Mouse (Mus musculus): ENCODE measurements around the gene Zfp61. TPM values are rescaled to one million over a fixed set of nuclear protein-coding genes. Genes with fewer than 3 reads are reported as not detected.

Gene Zfp61
- 12.2 and 18.2 TPM in 2 replicates for polyA plus RNA-seq (2015; fragmentation: Nextera tagmentation; extraction: Ambion mirVana)

GRCm38 (mm10) chr7:24300771-24301282, at the start of gene Zfp61:
Zfp61 (minus strand) TSS chr7:24301232.

GRCm38 (mm10) chr7:24348896-24349295, 47.9 kb upstream of the Zfp61 start, which contains the start of gene Lypd5:
Lypd5 (plus strand) TSS chr7:24349196.

GRCm38 (mm10) chr7:24333304-24333986, 32.4 kb upstream of the Zfp61 start, which contains the start of gene Tescl:
Tescl (minus strand) TSS chr7:24333936.

GRCm38 (mm10) chr7:24316567-24317092, 15.6 kb upstream of the Zfp61 start, which contains the start of gene Zfp94:
Zfp94 (minus strand) TSS chr7:24316666.

GRCm38 (mm10) chr7:24270288-24270672, 30.8 kb downstream of the Zfp61 start, which contains the start of gene Zfp93:
Zfp93 (plus strand) TSS chr7:24270420.

GRCm38 (mm10) chr7:24254633-24255474, 46.2 kb downstream of the Zfp61 start, which contains the start of gene Zfp108:
Zfp108 (plus strand) TSS chr7:24254794.

Small RNAs within 50 kb of the gene (microRNA-seq; reads per million reads assigned to microRNA genes)
- gene Gm27592 (ENCODE audit: borderline replicate concordance, insufficient number of aligned reads) = not detected

Other genes starting within 250 kb of the Zfp61 start
- gene Vmn1r183, start 248.0 kb downstream of the Zfp61 start, polyA plus RNA-seq (2015; fragmentation: Nextera tagmentation; extraction: Ambion mirVana) = not detected in 2 replicates
- 9.4 and 9.9 TPM in 2 replicates for gene Zfp180, start 219.3 kb downstream of the Zfp61 start, polyA plus RNA-seq (2015; fragmentation: Nextera tagmentation; extraction: Ambion mirVana)
- 4.4 and 5.7 TPM in 2 replicates for gene Zfp112, start 188.9 kb downstream of the Zfp61 start, polyA plus RNA-seq (2015; fragmentation: Nextera tagmentation; extraction: Ambion mirVana)
- 9.5 and 11.1 TPM in 2 replicates for gene Zfp235, start 167.1 kb downstream of the Zfp61 start, polyA plus RNA-seq (2015; fragmentation: Nextera tagmentation; extraction: Ambion mirVana)
- gene Zfp114, start 126.2 kb downstream of the Zfp61 start, polyA plus RNA-seq (2015; fragmentation: Nextera tagmentation; extraction: Ambion mirVana) = 1.5 and 1.7 TPM in 2 replicates
- gene Zfp111, start 89.8 kb downstream of the Zfp61 start, polyA plus RNA-seq (2015; fragmentation: Nextera tagmentation; extraction: Ambion mirVana) = 5.0 and 6.0 TPM in 2 replicates
- 0.95 and 1.1 TPM in 2 replicates for gene Zfp109, start 63.7 kb downstream of the Zfp61 start, polyA plus RNA-seq (2015; fragmentation: Nextera tagmentation; extraction: Ambion mirVana)
- 2.1 and 2.6 TPM in 2 replicates for gene Zfp108, start 46.4 kb downstream of the Zfp61 start, polyA plus RNA-seq (2015; fragmentation: Nextera tagmentation; extraction: Ambion mirVana)
- gene Zfp93, start 30.8 kb downstream of the Zfp61 start, polyA plus RNA-seq (2015; fragmentation: Nextera tagmentation; extraction: Ambion mirVana) = 4.0 and 5.2 TPM in 2 replicates
- gene Zfp94, start 15.4 kb upstream of the Zfp61 start, polyA plus RNA-seq (2015; fragmentation: Nextera tagmentation; extraction: Ambion mirVana) = 6.7 and 7.9 TPM in 2 replicates
- 0.14 TPM in 1 of 2 replicates, not detected in the other for gene Tescl, start 32.7 kb upstream of the Zfp61 start, polyA plus RNA-seq (2015; fragmentation: Nextera tagmentation; extraction: Ambion mirVana)
- gene Lypd5, start 48.0 kb upstream of the Zfp61 start, polyA plus RNA-seq (2015; fragmentation: Nextera tagmentation; extraction: Ambion mirVana) = 0.14 TPM in 1 of 2 replicates, not detected in the other
- 3.2 and 7.2 TPM in 2 replicates for gene Kcnn4, start 69.0 kb upstream of the Zfp61 start, polyA plus RNA-seq (2015; fragmentation: Nextera tagmentation; extraction: Ambion mirVana)
- 11.1 and 18.4 TPM in 2 replicates for gene Smg9, start 98.4 kb upstream of the Zfp61 start, polyA plus RNA-seq (2015; fragmentation: Nextera tagmentation; extraction: Ambion mirVana)
- gene Irgc1, start 151.1 kb upstream of the Zfp61 start, polyA plus RNA-seq (2015; fragmentation: Nextera tagmentation; extraction: Ambion mirVana) = not detected in 2 replicates
- gene Plaur, start 161.3 kb upstream of the Zfp61 start, polyA plus RNA-seq (2015; fragmentation: Nextera tagmentation; extraction: Ambion mirVana) = 9.6 and 13.0 TPM in 2 replicates
- 5.0 and 8.1 TPM in 2 replicates for gene Cadm4, start 180.8 kb upstream of the Zfp61 start, polyA plus RNA-seq (2015; fragmentation: Nextera tagmentation; extraction: Ambion mirVana)
- 24.2 and 36.0 TPM in 2 replicates for gene Zfp428, start 205.8 kb upstream of the Zfp61 start, polyA plus RNA-seq (2015; fragmentation: Nextera tagmentation; extraction: Ambion mirVana)
- gene AC161166.1, start 211.2 kb upstream of the Zfp61 start, polyA plus RNA-seq (2015; fragmentation: Nextera tagmentation; extraction: Ambion mirVana) = 0.11 TPM in 1 of 2 replicates, not detected in the other
- 5.6 and 6.5 TPM in 2 replicates for gene Irgq, start 229.5 kb upstream of the Zfp61 start, polyA plus RNA-seq (2015; fragmentation: Nextera tagmentation; extraction: Ambion mirVana)
- gene Pinlyp, start 244.9 kb upstream of the Zfp61 start, polyA plus RNA-seq (2015; fragmentation: Nextera tagmentation; extraction: Ambion mirVana) = 0.28 and 0.41 TPM in 2 replicates
- 35.5 and 44.2 TPM in 2 replicates for gene Xrcc1, start 245.1 kb upstream of the Zfp61 start, polyA plus RNA-seq (2015; fragmentation: Nextera tagmentation; extraction: Ambion mirVana)